Mouse (Mus musculus) urinary bladder, postnatal 4 days (tissue): ENCODE measurements around the gene Cflar.
"Not testable (repeated sequence)": the region's sequence is repeated elsewhere in the genome, so short reads cannot be mapped to it uniquely, and the experiment has no call there.

Experiments
- DNase-seq, 2 experiments: peaks; one replicate each; pipeline ENCODE4 v3.0.0; 2021 to 2022; ENCODE audit warnings: low spot score in 2 of 2

Gene Cflar

GRCm38 (mm10) chr1:58711365-58712016 lies at the start of gene Cflar:
Cflar (plus strand) TSS chr1:58711508.
- peak; percentile 70 to 76 for DNase-seq

- not testable (repeated sequence) for DNase-seq
Measured at GRCm38 (mm10) chr1:58662671-58663070, 48.6 kb upstream of the Cflar start.

GRCm38 (mm10) chr1:58663365-58663764 lies 47.9 kb upstream of the Cflar start:
- not testable (repeated sequence) for DNase-seq

GRCm38 (mm10) chr1:58668191-58668590 lies 43.1 kb upstream of the Cflar start:
- DNase-seq, result no peak

GRCm38 (mm10) chr1:58669635-58670034 lies 41.7 kb upstream of the Cflar start:
- DNase-seq, result not testable (repeated sequence)

- DNase-seq, result no peak
Measured at GRCm38 (mm10) chr1:58672116-58672515, 39.2 kb upstream of the Cflar start.

GRCm38 (mm10) chr1:58675011-58675410 lies 36.3 kb upstream of the Cflar start:
- no peak for DNase-seq

- no peak for DNase-seq
Measured at GRCm38 (mm10) chr1:58677575-58677974, 33.7 kb upstream of the Cflar start.

GRCm38 (mm10) chr1:58678412-58678811 lies 32.9 kb upstream of the Cflar start:
- DNase-seq, result not testable (repeated sequence)

GRCm38 (mm10) chr1:58689426-58689825 lies 21.9 kb upstream of the Cflar start:
- DNase-seq, result no peak

- DNase-seq, result no peak
Measured at GRCm38 (mm10) chr1:58690006-58690744, 21.1 kb upstream of the Cflar start.

GRCm38 (mm10) chr1:58690834-58691488 lies 20.3 kb upstream of the Cflar start:
- not testable (repeated sequence) for DNase-seq

GRCm38 (mm10) chr1:58691718-58692117 lies 19.6 kb upstream of the Cflar start:
- not testable (repeated sequence) for DNase-seq

- no peak for DNase-seq
Measured at GRCm38 (mm10) chr1:58693696-58694095, 17.6 kb upstream of the Cflar start.

- DNase-seq, result not testable (repeated sequence)
Measured at GRCm38 (mm10) chr1:58695810-58696209, 15.5 kb upstream of the Cflar start, which contains the start of gene Als2cr12. Als2cr12 (minus strand) TSS chr1:58695989.

- DNase-seq, result not testable (repeated sequence)
Measured at GRCm38 (mm10) chr1:58697607-58698006, 13.7 kb upstream of the Cflar start.

- DNase-seq, result no peak
Measured at GRCm38 (mm10) chr1:58698781-58699180, 12.5 kb upstream of the Cflar start.

- DNase-seq, result no peak
Measured at GRCm38 (mm10) chr1:58699988-58700387, 11.3 kb upstream of the Cflar start.

GRCm38 (mm10) chr1:58700580-58701162 lies 10.6 kb upstream of the Cflar start:
- DNase-seq, result not testable (repeated sequence)

- DNase-seq, result not testable (repeated sequence)
Measured at GRCm38 (mm10) chr1:58710043-58710442, 1.3 kb upstream of the Cflar start.

- DNase-seq, result no peak
Measured at GRCm38 (mm10) chr1:58710711-58711364, 470 bp upstream of the Cflar start.
